Mouse (Mus musculus) lung, embryonic 16.5 days (tissue): ENCODE measurements around the gene Cldnd1. TPM values are rescaled to one million over a fixed set of nuclear protein-coding genes. Genes with fewer than 3 reads are reported as not detected.

Experiments used
- ATAC-seq: fragments of 200-750 bp; cut with Nextera tagmentation; 2 replicates; pipeline ENCODE4 v1.8.0; 2017; ENCODE audit warnings: low read depth, mild to moderate bottlenecking, moderate library complexity
- H3K27ac ChIP-seq: fragments of 300-500 bp; sonication (generic); 2 replicates; pipeline ENCODE4 v1.5.1; 2014; ENCODE audit warnings: mild to moderate bottlenecking, control low read depth, low read length
- H3K27me3 ChIP-seq: fragments of 300-500 bp; sonication (generic); 2 replicates; pipeline ENCODE4 v1.6.1; 2014; ENCODE audit warnings: low read depth, low read length, mixed read lengths; ENCODE audit not compliant: control insufficient read depth, insufficient read depth
- H3K36me3 ChIP-seq: fragments of 300-500 bp; sonication (generic); 2 replicates; pipeline ENCODE4 v1.6.1; 2014; ENCODE audit warnings: low read length; ENCODE audit not compliant: control insufficient read depth, insufficient read depth
- H3K4me1 ChIP-seq: fragments of 300-500 bp; sonication (generic); replicated peaks from 2 replicates; pipeline ENCODE4 v1.6.1; 2014; ENCODE audit warnings: low read length, mixed read lengths; ENCODE audit not compliant: control insufficient read depth, insufficient read depth
- H3K4me2 ChIP-seq: fragments of 300-500 bp; sonication (generic); 2 replicates; pipeline ENCODE4 v1.6.1; 2014; ENCODE audit warnings: low read depth, low read length, control low read depth
- H3K4me3 ChIP-seq: fragments of 300-500 bp; sonication (generic); 2 replicates; pipeline ENCODE4 v1.5.1; 2014; ENCODE audit warnings: mild to moderate bottlenecking, low read length, control low read depth
- H3K9ac ChIP-seq: fragments of 300-500 bp; sonication (generic); 2 replicates; pipeline ENCODE4 v1.6.1; 2014; ENCODE audit warnings: low read length, control low read depth
- H3K9me3 ChIP-seq: fragments of 300-500 bp; sonication (generic); 2 replicates; pipeline ENCODE4 v1.6.1; 2016; ENCODE audit warnings: low read length; ENCODE audit not compliant: control insufficient read depth
- WGBS: fragments of 180-500 bp; shearing (Covaris S2); extraction: QIAGEN DNeasy Blood & Tissue Kit; methylation state at CpG from one replicate; pipeline ENCODE4 v1.1.7; 2014; 5-methylcytosine and 5-hydroxymethylcytosine counted together
- polyA plus RNA-seq: library from polyadenylated mRNA; unstranded; fragments of >200 nt; fragmentation: Nextera tagmentation; extraction: Ambion mirVana; gene quantifications from 2 replicates; pipeline ENCODE4 v1.2.1, GENCODE M21; 2015

The Cldnd1 gene
- polyA plus RNA-seq, 1 experiment from 2014 or later = 114 TPM

GRCm38 (mm10) chr16:58690322-58690732 lies 37.4 kb upstream of the Cldnd1 start:
- H3K27ac ChIP-seq = no peak overlapping the region
- H3K27me3 ChIP-seq = no peaks in the 10 kb centered on the region
- no peak overlapping the region for H3K4me3 ChIP-seq
- no peaks in the 10 kb centered on the region for H3K4me1 ChIP-seq
- H3K36me3 ChIP-seq = no peaks in the 10 kb centered on the region
- H3K9ac ChIP-seq = no peak overlapping the region
- 72% methylated on average over 5 of the region's 5 CpGs for WGBS
- no peaks in the 10 kb centered on the region for H3K9me3 ChIP-seq
- no peak for ATAC-seq
- H3K4me2 ChIP-seq = no peak overlapping the region

DNA sequence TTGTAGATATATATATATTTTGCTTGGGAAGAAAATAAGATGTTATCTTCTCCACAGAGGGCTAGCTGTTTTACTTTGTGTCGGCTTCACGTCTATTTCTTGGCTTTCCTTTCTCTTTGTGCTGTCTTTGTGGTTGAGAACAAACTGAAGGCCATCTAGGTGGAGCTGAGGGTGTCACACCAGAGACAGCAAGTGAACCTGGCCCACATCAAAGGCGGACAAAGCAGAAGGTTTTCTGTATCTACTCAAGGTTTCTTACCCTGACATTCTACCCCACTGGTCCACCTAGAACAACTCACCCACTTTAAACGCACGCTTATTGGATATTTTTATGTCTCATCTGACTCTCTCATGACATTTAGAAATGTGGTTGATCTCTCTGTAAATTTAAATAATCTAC lies 33.6 kb upstream of the Cldnd1 start:
- Histone ChIP-seq H3K4me1 (no peaks in the 10 kb centered on the region), H3K27me3 (no peaks in the 10 kb centered on the region), H3K4me3 (no peak overlapping the region), H3K9ac (no peak overlapping the region), H3K27ac (no peak overlapping the region), H3K36me3 (no peaks in the 10 kb centered on the region), H3K9me3 (no peaks in the 10 kb centered on the region), H3K4me2 (no peak overlapping the region)
- 85% methylated on average over 5 of the region's 5 CpGs for WGBS
- ATAC-seq = no peak

DNA sequence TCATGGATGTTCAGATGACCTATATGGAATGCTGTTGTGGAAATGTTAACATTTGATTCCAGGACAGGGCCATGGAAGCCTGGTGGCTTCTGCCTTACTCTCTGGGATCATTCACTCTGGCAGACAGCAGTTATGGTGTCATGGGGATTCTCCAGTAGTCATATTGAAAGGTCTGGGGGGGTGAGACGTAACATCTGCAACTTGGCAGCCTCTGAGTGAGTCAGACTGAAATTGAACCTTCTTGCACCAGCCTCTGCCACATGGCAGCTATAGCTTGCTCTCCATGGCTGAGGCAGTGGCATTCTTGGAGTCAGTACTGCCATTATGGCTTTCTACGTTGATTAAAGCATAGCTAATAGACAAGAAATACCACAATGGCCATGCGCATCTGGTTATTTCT lies 30.9 kb upstream of the Cldnd1 start:
- no peaks in the 10 kb centered on the region for H3K4me1 ChIP-seq

GRCm38 (mm10) chr16:58697261-58697660 lies 30.4 kb upstream of the Cldnd1 start:
- no peaks in the 10 kb centered on the region for H3K27me3 ChIP-seq
- 100% methylated on average over 1 of the region's 1 CpGs for WGBS
- H3K36me3 ChIP-seq = no peaks in the 10 kb centered on the region
- H3K9ac ChIP-seq = no peak overlapping the region
- no peak overlapping the region for H3K4me2 ChIP-seq
- no peaks in the 10 kb centered on the region for H3K4me1 ChIP-seq
- H3K9me3 ChIP-seq = no peaks in the 10 kb centered on the region
- ATAC-seq = no peak
- no peak overlapping the region for H3K4me3 ChIP-seq
- H3K27ac ChIP-seq = no peak overlapping the region

More for the DNA sequence above, 30.9 kb upstream of the Cldnd1 start:
- Histone ChIP-seq H3K4me3 (no peak overlapping the region), H3K27ac (no peak overlapping the region), H3K9ac (no peak overlapping the region), H3K36me3 (no peaks in the 10 kb centered on the region), H3K9me3 (no peaks in the 10 kb centered on the region), H3K4me2 (no peak overlapping the region), H3K27me3 (no peaks in the 10 kb centered on the region)
- no peak for ATAC-seq
- WGBS = 86% methylated on average over 3 of the region's 3 CpGs

GRCm38 (mm10) chr16:58700174-58700573 lies 27.5 kb upstream of the Cldnd1 start:
- WGBS = 76% methylated on average over 6 of the region's 6 CpGs
- peaks cover 5% of the 10 kb centered on the region; the same call in 1 of the 2 replicates for H3K4me1 ChIP-seq
- no peak overlapping the region for H3K4me2 ChIP-seq
- H3K9me3 ChIP-seq = no peaks in the 10 kb centered on the region
- H3K27me3 ChIP-seq = no peaks in the 10 kb centered on the region
- no peaks in the 10 kb centered on the region for H3K36me3 ChIP-seq
- H3K4me3 ChIP-seq = no peak overlapping the region
- H3K9ac ChIP-seq = no peak overlapping the region
- ATAC-seq = no peak
- H3K27ac ChIP-seq = no peak overlapping the region

- H3K36me3 ChIP-seq = no peaks in the 10 kb centered on the region
- H3K4me2 ChIP-seq = no peak overlapping the region
- no peak overlapping the region for H3K9ac ChIP-seq
- H3K4me1 ChIP-seq = peaks cover 5% of the 10 kb centered on the region; the same call in 1 of the 2 replicates
- ATAC-seq = no peak
- H3K4me3 ChIP-seq = no peak overlapping the region
- H3K9me3 ChIP-seq = no peaks in the 10 kb centered on the region
- H3K27me3 ChIP-seq = no peaks in the 10 kb centered on the region
- no peak overlapping the region for H3K27ac ChIP-seq
- WGBS = 80% methylated on average over 12 of the region's 12 CpGs
These were observed 26.8 kb upstream of the Cldnd1 start for GRCm38 (mm10) chr16:58700816-58701424.

DNA sequence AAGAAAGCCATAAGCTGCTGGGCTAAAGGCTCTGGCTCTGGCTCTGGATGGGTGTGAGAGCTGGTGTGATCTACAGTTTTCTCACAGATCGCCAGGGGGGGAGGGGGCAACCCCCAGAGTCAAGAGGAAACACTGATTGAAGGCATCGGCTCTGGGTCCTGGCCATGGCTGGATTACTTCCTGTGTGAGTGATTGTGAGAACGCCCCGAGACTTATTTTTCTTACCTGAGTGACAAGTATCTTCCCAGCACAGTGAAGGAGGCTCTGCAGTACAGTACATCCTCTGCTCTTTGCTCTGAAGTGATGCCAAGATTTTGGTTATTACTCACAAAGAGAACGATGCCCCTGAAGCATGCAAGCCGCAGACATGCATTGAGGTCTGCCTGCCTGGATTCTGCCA lies 25.9 kb upstream of the Cldnd1 start:
- ATAC-seq = no peak
- 24% methylated on average over 6 of the region's 6 CpGs for WGBS
- no peak overlapping the region for H3K9ac ChIP-seq

DNA sequence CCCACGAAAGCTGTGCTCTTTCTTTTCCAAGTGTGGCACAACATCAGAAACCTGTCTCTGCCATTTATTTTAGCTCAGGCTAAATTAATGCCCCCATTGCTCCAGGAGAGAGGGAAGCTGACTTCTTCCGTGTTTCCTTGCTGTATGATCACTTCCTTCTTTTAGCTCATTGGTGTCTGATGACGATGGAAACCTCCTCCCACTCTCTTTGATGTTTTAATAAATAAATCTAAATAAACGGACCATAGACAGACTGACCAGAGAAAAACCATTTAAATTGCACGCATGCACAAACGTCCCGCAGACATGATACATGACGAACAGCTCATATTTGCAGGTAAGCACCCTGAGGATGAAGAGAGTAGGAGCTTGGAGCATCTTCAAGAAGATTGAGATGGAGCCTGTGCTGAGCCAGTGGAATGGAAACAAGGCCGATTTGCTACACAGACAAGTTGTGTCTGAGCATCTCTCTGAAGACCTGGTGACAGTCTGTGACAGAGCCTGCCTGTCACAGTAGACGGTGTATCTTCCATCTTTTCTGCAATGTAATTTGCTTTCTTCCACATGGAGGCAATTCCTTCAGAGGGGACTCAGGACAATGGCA lies 25.3 kb upstream of the Cldnd1 start:
- ATAC-seq = no peak
- no peaks in the 10 kb centered on the region for H3K27me3 ChIP-seq

More for the DNA sequence above, 25.9 kb upstream of the Cldnd1 start:
- Histone ChIP-seq H3K27me3 (no peaks in the 10 kb centered on the region), H3K27ac (no peak overlapping the region), H3K4me2 (no peak overlapping the region), H3K4me3 (no peak overlapping the region), H3K36me3 (no peaks in the 10 kb centered on the region), H3K4me1 (peaks cover 5% of the 10 kb centered on the region; the same call in 1 of the 2 replicates), H3K9me3 (no peaks in the 10 kb centered on the region)

GRCm38 (mm10) chr16:58703382-58704124 lies 24.2 kb upstream of the Cldnd1 start:
- H3K27me3 ChIP-seq = no peaks in the 10 kb centered on the region
- no peak overlapping the region for H3K27ac ChIP-seq
- no peak overlapping the region; the same call in 1 of the 2 replicates for H3K4me2 ChIP-seq
- WGBS = 12% methylated on average over 10 of the region's 10 CpGs
- H3K9me3 ChIP-seq = no peaks in the 10 kb centered on the region
- H3K4me1 ChIP-seq = peaks cover 5% of the 10 kb centered on the region; the same call in 1 of the 2 replicates
- no peaks in the 10 kb centered on the region for H3K36me3 ChIP-seq
- no peak overlapping the region for H3K4me3 ChIP-seq
- ATAC-seq = no peak
- H3K9ac ChIP-seq = no peak overlapping the region

More for the DNA sequence above, 25.3 kb upstream of the Cldnd1 start:
- no peak overlapping the region for H3K4me3 ChIP-seq
- H3K4me2 ChIP-seq = no peak overlapping the region
- H3K9me3 ChIP-seq = no peaks in the 10 kb centered on the region
- no peaks in the 10 kb centered on the region for H3K36me3 ChIP-seq
- H3K4me1 ChIP-seq = peaks cover 5% of the 10 kb centered on the region; the same call in 1 of the 2 replicates
- 63% methylated on average over 10 of the region's 10 CpGs for WGBS
- no peak overlapping the region for H3K9ac ChIP-seq
- no peak overlapping the region for H3K27ac ChIP-seq
